Mouse (Mus musculus) thymus, adult 2 months (tissue): ENCODE data around the gene Arpp21. TPM values are rescaled to one million over a fixed set of nuclear protein-coding genes. Genes with fewer than 3 reads are reported as not detected.
A peak's percentile ranks its signal among the peaks of the same experiment; 100 is the strongest.

ENCODE experiments used
- DNase-seq: peaks from one replicate; pipeline ENCODE4 v3.0.0; 2021
- H3K27ac ChIP-seq: fragments of 200-500 bp; 2 replicates; pipeline ENCODE4 v1.5.1; 2012; ENCODE audit warnings: low read length, control low read depth; ENCODE audit not compliant: control insufficient read depth, insufficient read depth
- H3K27me3 ChIP-seq: fragments of 200-500 bp; 2 replicates; pipeline ENCODE4 v1.6.1; 2012; ENCODE audit warnings: mild to moderate bottlenecking, low read length, moderate library complexity, mixed read lengths; ENCODE audit not compliant: control insufficient read depth, insufficient read depth
- H3K36me3 ChIP-seq: fragments of 200-500 bp; 2 replicates; pipeline ENCODE4 v1.6.1; 2012; ENCODE audit warnings: mild to moderate bottlenecking, low read length, moderate library complexity; ENCODE audit not compliant: control insufficient read depth, insufficient read depth
- H3K4me1 ChIP-seq: fragments of 200-500 bp; replicated peaks from 2 replicates; pipeline ENCODE4 v1.6.1; 2012; ENCODE audit warnings: low read length; ENCODE audit not compliant: control insufficient read depth, insufficient read depth
- H3K4me3 ChIP-seq: fragments of 200-500 bp; 2 replicates; pipeline ENCODE4 v1.5.1; 2012; ENCODE audit warnings: mild to moderate bottlenecking, low read length, control low read depth, moderate library complexity; ENCODE audit not compliant: control insufficient read depth, insufficient read depth
- CTCF ChIP-seq: fragments of 200-500 bp; IDR thresholded peaks from 2 replicates; pipeline ENCODE4 v1.5.1; 2012; ENCODE audit warnings: mild to moderate bottlenecking, control low read depth, low read length, moderate library complexity, borderline replicate concordance; ENCODE audit not compliant: control insufficient read depth, poor library complexity, insufficient read depth; ENCODE audit errors: extremely low read depth
- POLR2A ChIP-seq: fragments of 200-500 bp; IDR thresholded peaks from 2 replicates; pipeline ENCODE4 v1.6.1; 2012; ENCODE audit warnings: mild to moderate bottlenecking, low read length, control low read depth, moderate library complexity; ENCODE audit not compliant: control insufficient read depth, poor library complexity, insufficient read depth; ENCODE audit errors: extremely low read depth
- WGBS: fragments of 180-500 bp; shearing (Covaris S2); methylation state at CpG from one replicate; pipeline ENCODE4 v1.1.7; 2018; 5-methylcytosine and 5-hydroxymethylcytosine counted together
- polyA plus RNA-seq: library from polyadenylated mRNA; depleted of rRNA; stranded (reverse); fragments of >200 nt; gene quantifications from 2 replicates; pipeline ENCODE4 v1.2.3, GENCODE M21; 2012

Arpp21 gene
- polyA plus RNA-seq, 1 experiment, result 578 TPM

DNA sequence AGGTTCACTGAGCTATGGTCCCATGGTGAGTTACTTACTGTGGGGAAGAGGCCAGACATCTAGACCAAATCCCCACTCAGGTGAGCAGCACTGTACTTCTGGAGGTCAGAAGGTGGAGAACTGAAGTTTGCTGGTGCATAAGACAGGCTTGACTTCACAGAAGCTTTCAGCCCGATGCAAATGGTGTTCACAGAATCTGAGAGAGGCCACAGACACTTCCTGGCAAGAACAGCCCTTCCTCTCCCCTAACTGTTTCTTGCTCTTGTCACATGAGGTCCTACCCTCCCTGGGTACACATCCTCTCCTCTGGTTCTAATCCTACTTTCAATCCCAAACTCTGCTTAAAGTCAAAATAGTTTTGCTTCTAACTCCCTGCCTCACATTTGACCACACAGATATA is 9.2 kb downstream of the Arpp21 start:
- peak overlapping the region; percentile 94 for H3K27ac ChIP-seq
- DNase-seq, result peak; percentile 46

DNA sequence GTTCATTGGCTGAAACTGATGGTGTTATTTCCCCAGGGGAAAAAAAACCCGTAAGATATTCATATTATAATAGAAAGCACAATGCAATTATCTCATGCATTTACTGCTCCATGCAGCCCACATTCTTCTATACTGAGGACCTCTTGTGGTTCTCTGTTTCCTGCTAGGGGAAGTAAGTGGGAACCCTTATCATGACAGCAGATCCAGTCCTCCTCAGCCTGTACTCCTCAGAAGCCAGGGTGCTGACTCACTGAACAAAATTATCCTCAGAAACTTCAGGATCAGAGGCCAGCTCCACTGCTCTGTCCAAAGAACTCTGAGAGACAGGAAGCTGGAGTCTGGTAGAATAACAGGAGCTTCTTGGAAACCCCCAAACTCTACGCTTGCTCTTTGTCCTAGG is 10.7 kb downstream of the Arpp21 start:
- no peaks in the 10 kb centered on the region for H3K27me3 ChIP-seq
- peak overlapping the region; percentile 91 for H3K27ac ChIP-seq
- peaks cover 38% of the 10 kb centered on the region for H3K4me1 ChIP-seq
- peaks cover 3% of the 10 kb centered on the region; the same call in 1 of the 2 replicates for H3K36me3 ChIP-seq
- DNase-seq, result peak; percentile 49
- WGBS, result 6% methylated on average over 2 of the region's 2 CpGs
- no peak overlapping the region for H3K4me3 ChIP-seq
- TF ChIP-seq POLR2A, result no peak

More for the DNA sequence above, 9.2 kb downstream of the Arpp21 start:
- H3K4me3 ChIP-seq, result no peak overlapping the region
- H3K4me1 ChIP-seq, result peaks cover 32% of the 10 kb centered on the region
- peaks cover 3% of the 10 kb centered on the region; the same call in 1 of the 2 replicates for H3K36me3 ChIP-seq
- no peaks in the 10 kb centered on the region for H3K27me3 ChIP-seq
- TF ChIP-seq POLR2A (no peak), CTCF (no peak)
- WGBS, result 0% methylated on average over 1 of the region's 1 CpGs

DNA sequence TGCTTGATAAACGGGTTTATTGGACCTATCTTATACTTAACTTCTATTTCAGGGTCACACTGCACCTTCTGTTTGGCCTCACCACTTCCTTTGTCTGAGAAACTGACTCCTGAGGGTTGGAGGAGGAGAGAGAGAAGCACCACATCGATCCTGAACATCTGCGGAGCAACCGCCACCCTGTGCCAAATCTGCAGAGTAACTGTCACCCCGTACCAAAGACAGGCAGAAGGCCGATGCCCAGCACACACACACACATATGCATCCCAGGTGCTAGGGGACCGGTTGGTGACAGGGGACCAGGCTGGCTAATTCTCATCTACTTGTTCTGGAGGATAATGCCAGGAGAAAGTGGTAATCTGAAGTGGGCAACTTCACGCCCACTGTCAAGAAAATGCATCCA is 16.4 kb downstream of the Arpp21 start:
- H3K4me1 ChIP-seq, result peaks cover 35% of the 10 kb centered on the region
- TF ChIP-seq CTCF, result no peak
- TF ChIP-seq POLR2A, result 0 out of 2 replicates have a peak, but pooled peaks have one; percentile 48
- WGBS, result 7% methylated on average over 8 of the region's 8 CpGs
- peak; percentile 69 for DNase-seq
- H3K27ac ChIP-seq, result peak overlapping the region; percentile 99
- no peaks in the 10 kb centered on the region for H3K27me3 ChIP-seq
- H3K36me3 ChIP-seq, result peaks cover 5% of the 10 kb centered on the region; the same call in 1 of the 2 replicates
- peak overlapping the region; percentile 31 for H3K4me3 ChIP-seq

GRCm38 (mm10) chr9:112218237-112218636 is 17.5 kb downstream of the Arpp21 start:
- H3K27me3 ChIP-seq, result no peaks in the 10 kb centered on the region
- no peak overlapping the region for H3K4me3 ChIP-seq
- peaks cover 29% of the 10 kb centered on the region for H3K4me1 ChIP-seq
- 34% methylated on average over 3 of the region's 3 CpGs for WGBS
- peak overlapping the region; percentile 97 for H3K27ac ChIP-seq
- TF ChIP-seq POLR2A (no peak), CTCF (no peak)
- peak; percentile 37 for DNase-seq
- peaks cover 10% of the 10 kb centered on the region; the same call in 1 of the 2 replicates for H3K36me3 ChIP-seq

- H3K4me1 ChIP-seq, result peaks cover 26% of the 10 kb centered on the region
- H3K27ac ChIP-seq, result peak overlapping the region; percentile 97
- DNase-seq, result peak; percentile 83
- TF ChIP-seq POLR2A (peak; percentile 89), CTCF (peak; percentile 50; the same call in 1 of the 2 replicates)
- 9% methylated on average over 4 of the region's 4 CpGs for WGBS
- H3K4me3 ChIP-seq, result peak overlapping the region; percentile 56
- H3K36me3 ChIP-seq, result peaks cover 16% of the 10 kb centered on the region
- no peaks in the 10 kb centered on the region for H3K27me3 ChIP-seq
These were observed 18.6 kb downstream of the Arpp21 start for GRCm38 (mm10) chr9:112217161-112217560.

DNA sequence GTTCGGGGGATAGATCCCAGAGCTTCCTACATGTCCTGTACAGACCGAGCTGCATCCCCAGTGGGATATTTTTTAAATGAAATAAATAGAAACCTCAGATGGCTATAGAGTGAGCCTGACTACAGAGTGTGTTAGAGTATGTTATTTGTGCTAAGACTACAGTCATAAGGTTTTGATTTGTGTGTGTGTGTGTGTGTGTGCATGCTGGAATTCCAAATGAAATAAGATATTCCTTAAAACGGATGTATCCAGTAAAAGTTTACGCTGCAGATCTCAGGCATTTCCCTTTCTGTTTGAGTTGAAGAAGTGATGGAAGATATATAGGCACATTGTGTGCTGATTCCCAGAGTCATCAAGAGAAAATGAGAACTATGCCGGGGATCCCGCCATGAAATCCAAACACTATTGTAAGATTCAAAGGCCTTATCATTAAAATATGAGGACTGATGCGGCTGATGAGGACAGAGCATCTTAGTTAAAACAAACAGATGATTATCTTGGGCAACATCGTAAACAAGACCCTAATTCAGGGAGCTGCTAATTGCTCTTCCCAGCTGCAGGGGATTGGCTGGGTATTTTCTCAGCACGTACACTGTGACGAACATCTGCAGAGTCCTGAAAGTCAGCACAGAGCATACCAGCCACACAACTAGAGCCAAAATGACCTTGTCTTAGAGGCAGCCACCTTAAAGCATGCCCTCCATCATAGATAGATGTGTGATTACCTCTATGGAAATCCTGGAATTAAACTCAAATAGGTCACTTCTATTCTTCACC is 20.5 kb downstream of the Arpp21 start:
- Histone ChIP-seq H3K27ac (peak overlapping the region; percentile 73), H3K4me1 (peaks cover 21% of the 10 kb centered on the region), H3K4me3 (peak overlapping the region; percentile 40), H3K27me3 (no peaks in the 10 kb centered on the region), H3K36me3 (peaks cover 25% of the 10 kb centered on the region)
- TF ChIP-seq POLR2A (no peak), CTCF (no peak)
- 38% methylated on average over 10 of the region's 10 CpGs for WGBS
- no peak for DNase-seq
